Mouse (Mus musculus): ENCODE data around the gene 2310022B05Rik. TPM values are rescaled to one million over a fixed set of nuclear protein-coding genes. Genes with fewer than 3 reads are reported as not detected.
A peak's percentile ranks its signal among the peaks of the same experiment; 100 is the strongest.

The 2310022B05Rik gene
- polyA plus RNA-seq, 1 experiment, result 9.3 TPM

DNA sequence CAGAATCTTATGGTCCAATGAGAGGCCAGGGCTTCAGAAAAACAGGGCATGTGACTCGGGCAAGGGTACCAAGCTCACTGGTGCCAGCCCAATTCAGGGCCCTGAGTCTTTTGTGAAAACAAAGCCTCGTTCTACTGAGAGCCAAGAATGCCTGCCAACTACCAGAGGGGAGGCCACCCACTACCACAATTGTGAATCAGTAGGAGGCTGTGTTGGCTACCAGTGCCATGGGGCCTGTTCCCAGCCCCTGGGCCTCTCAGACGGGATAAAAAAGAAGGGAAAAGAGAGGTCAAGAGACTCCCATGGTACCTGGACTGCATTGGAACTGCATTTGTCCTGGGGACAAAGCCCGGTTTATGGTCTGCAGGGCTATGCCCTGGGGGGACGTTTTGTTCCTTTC is 41.9 kb downstream of the 2310022B05Rik start:
- no peak for TF ChIP-seq CTCF (IDR thresholded peaks at IDR 0.05; ENCODE audit: low read depth, low read length)
- no peak for TF ChIP-seq POLR2A (IDR thresholded peaks at IDR 0.05; ENCODE audit: borderline replicate concordance, low read depth, low read length)
- Histone ChIP-seq H3K4me1 (ENCODE audit: control insufficient read depth, insufficient read depth, low read length) (peaks cover 7% of the 10 kb centered on the region), H3K4me3 (ENCODE audit: insufficient read depth, low read length) (no peak overlapping the region), H3K27ac (ENCODE audit: insufficient read depth, low read depth, low read length) (no peak overlapping the region)

DNA sequence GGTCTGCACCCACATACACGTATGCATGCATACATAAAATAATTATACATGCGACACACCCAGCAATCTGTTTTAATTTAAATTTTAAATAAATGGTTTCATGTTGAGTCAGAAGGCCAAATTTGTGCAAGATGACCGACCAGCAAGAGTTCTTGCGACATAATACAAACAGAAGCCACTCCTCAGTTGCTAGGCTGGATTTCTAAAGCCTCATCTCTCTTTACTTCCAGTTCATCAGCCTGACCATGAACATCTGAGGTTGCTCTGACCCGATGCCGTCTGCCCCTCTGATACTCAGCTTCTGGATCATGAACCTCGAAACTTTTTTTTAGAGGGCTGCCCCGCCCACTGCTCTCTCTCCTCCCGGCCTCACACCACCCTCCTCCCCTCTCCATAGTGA is 44.9 kb downstream of the 2310022B05Rik start:
- Histone ChIP-seq H3K4me1 (ENCODE audit: control insufficient read depth, insufficient read depth, low read length) (peaks cover 7% of the 10 kb centered on the region), H3K27ac (ENCODE audit: insufficient read depth, low read depth, low read length) (0 out of 2 replicates have a peak overlapping the region, but pooled peaks have one; percentile 11), H3K4me3 (ENCODE audit: insufficient read depth, low read length) (no peak overlapping the region)
- TF ChIP-seq POLR2A (IDR thresholded peaks at IDR 0.05; ENCODE audit: borderline replicate concordance, low read depth, low read length) (no peak), CTCF (IDR thresholded peaks at IDR 0.05; ENCODE audit: low read depth, low read length) (no peak)

DNA sequence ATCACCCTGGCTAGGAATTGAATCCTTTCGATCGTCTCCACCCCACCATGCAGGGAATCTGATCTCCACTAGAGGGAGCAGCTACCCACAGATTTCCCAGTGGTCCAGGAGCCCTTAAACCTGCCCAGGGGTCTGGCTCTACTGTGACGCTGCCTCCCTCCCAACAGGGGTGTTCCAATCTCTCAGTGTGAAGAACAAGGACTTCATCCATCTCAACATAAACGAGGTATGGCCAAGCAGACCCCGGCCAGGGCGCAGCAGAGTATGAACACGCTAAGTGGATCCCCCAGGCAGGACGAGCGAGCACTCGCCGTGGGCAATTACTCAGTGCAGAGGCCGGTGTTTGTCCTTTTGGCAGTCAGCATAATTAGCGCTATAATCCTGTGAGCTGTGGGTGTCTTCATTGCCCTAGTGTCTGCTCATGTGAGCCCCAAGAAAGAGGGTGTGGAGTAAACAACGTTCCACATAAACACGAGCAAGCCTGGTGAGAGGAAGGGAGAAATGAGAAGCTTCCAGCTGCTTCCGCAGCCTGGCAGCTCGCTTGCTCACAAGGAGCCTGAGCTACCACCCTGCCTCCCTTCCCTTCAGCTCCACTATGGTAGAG is 45.8 kb downstream of the 2310022B05Rik start:
- Histone ChIP-seq H3K4me1 (ENCODE audit: control insufficient read depth, insufficient read depth, low read length) (peaks cover 7% of the 10 kb centered on the region), H3K27ac (ENCODE audit: insufficient read depth, low read depth, low read length) (no peak overlapping the region), H3K4me3 (ENCODE audit: insufficient read depth, low read length) (peak overlapping the region; percentile 38)
- peak; percentile 98 for TF ChIP-seq CTCF (IDR thresholded peaks at IDR 0.05; ENCODE audit: low read depth, low read length)
- no peak for TF ChIP-seq POLR2A (IDR thresholded peaks at IDR 0.05; ENCODE audit: borderline replicate concordance, low read depth, low read length)

DNA sequence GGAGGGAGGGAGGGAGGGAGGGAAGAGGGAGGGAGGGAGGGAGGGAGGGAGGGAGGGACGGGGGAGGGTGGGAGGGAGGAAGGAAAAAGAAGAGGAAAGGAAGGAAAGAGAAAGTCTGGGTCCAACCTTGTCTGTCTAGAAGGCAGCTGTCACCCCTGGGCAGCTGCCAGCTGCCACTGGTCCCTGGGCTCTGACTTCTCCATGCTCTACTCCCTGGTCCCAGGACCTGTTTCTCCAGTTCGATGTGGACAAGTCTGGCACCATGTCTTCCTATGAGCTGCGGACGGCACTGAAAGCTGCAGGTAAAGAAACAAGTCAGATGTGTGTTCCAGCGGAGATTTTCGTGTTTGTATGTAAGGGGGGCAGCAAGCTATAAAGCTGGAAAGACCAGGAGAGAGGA is 48.8 kb downstream of the 2310022B05Rik start:
- no peak for TF ChIP-seq POLR2A (IDR thresholded peaks at IDR 0.05; ENCODE audit: borderline replicate concordance, low read depth, low read length)
- no peak for TF ChIP-seq CTCF (IDR thresholded peaks at IDR 0.05; ENCODE audit: low read depth, low read length)
- Histone ChIP-seq H3K4me1 (ENCODE audit: control insufficient read depth, insufficient read depth, low read length) (peaks cover 7% of the 10 kb centered on the region), H3K4me3 (ENCODE audit: insufficient read depth, low read length) (no peak overlapping the region), H3K27ac (ENCODE audit: insufficient read depth, low read depth, low read length) (no peak overlapping the region)

DNA sequence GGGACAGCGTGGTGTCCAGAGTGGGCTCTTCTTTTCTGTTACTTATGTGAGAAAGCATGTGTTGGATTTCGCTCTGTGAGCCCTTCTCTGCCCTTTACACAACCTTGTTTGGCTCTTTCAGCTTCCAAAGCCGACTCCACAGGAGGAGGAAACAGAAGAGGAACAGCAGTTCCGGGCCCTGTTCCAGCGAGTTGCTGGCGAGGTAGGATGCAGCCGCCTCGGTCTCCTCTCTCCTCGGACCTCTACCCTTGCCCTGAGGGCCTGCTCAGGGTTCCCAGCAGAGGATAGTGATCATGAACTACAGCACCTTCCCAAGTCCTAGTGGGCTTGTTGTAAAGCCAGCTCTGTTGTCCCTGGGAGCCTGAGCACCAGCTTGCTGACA is 54.2 kb downstream of the 2310022B05Rik start:
- Histone ChIP-seq H3K27ac (ENCODE audit: insufficient read depth, low read depth, low read length) (no peak overlapping the region), H3K4me3 (ENCODE audit: insufficient read depth, low read length) (no peak overlapping the region), H3K4me1 (ENCODE audit: control insufficient read depth, insufficient read depth, low read length) (no peaks in the 10 kb centered on the region)
- TF ChIP-seq CTCF (IDR thresholded peaks at IDR 0.05; ENCODE audit: low read depth, low read length) (no peak), POLR2A (IDR thresholded peaks at IDR 0.05; ENCODE audit: borderline replicate concordance, low read depth, low read length) (no peak)

DNA sequence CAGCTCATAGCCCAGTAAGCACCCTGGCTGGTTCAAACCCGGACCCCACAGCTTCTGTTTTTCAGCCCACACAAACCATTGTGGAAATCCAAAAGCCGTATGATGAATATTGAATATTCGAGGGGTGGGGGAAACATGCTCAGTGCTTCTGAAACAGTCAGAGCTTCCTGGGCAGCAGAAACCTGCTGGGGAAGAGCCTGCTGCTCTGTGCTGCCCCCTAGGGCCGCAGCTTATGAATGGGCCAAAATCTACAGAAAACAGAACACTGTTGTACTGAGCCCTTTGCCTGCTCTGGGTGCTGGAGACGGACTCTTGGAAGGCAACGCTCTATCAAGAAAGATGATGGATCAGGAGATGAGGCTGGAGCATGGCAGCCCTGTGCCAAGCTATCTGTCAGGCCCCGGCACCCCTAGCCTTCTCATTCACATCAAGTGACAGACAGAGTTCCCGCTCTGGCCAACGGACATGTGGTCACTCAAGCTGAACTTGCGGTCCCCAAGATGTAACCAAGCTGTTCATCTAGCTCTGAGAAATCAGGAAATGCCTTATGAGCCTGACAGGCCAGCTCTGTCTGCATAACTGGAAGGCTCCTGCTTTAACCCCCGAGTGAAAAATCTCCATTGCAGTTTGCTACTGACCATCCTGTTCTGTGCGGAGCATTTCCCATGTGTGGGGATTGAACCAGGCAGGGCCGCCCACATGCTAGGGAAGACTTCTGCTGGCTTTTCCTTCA is 54.8 kb downstream of the 2310022B05Rik start:
- no peaks in the 10 kb centered on the region for H3K4me1 ChIP-seq (ENCODE audit: control insufficient read depth, insufficient read depth, low read length)
- no peak overlapping the region for H3K4me3 ChIP-seq (ENCODE audit: insufficient read depth, low read length)
- no peak for TF ChIP-seq POLR2A (IDR thresholded peaks at IDR 0.05; ENCODE audit: borderline replicate concordance, low read depth, low read length)
- TF ChIP-seq CTCF (IDR thresholded peaks at IDR 0.05; ENCODE audit: low read depth, low read length), result peak; percentile 57; the same call in 1 of the 2 replicates
- H3K27ac ChIP-seq (ENCODE audit: insufficient read depth, low read depth, low read length), result no peak overlapping the region

DNA sequence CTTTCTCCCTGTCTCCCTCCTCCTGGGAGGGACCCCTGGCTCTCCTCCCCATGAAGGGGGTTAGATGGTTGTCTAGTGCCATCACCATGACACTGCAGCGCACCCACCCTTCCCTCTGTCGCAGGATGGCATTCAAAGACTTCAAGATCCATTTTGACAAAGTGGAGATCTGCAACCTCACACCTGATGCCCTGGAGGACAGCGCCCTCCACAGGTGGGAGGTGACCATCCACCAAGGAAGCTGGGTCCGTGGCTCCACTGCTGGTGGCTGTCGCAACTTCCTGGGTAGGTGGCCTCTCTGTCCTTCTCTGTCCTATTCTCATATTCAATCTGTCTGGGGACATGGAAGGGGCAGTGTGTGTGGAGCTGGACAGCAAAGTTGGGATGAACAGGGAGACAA is 59.1 kb downstream of the 2310022B05Rik start:
- TF ChIP-seq POLR2A (IDR thresholded peaks at IDR 0.05; ENCODE audit: borderline replicate concordance, low read depth, low read length) (no peak), CTCF (IDR thresholded peaks at IDR 0.05; ENCODE audit: low read depth, low read length) (no peak)
- Histone ChIP-seq H3K4me1 (ENCODE audit: control insufficient read depth, insufficient read depth, low read length) (no peaks in the 10 kb centered on the region), H3K27ac (ENCODE audit: insufficient read depth, low read depth, low read length) (no peak overlapping the region), H3K4me3 (ENCODE audit: insufficient read depth, low read length) (no peak overlapping the region)

DNA sequence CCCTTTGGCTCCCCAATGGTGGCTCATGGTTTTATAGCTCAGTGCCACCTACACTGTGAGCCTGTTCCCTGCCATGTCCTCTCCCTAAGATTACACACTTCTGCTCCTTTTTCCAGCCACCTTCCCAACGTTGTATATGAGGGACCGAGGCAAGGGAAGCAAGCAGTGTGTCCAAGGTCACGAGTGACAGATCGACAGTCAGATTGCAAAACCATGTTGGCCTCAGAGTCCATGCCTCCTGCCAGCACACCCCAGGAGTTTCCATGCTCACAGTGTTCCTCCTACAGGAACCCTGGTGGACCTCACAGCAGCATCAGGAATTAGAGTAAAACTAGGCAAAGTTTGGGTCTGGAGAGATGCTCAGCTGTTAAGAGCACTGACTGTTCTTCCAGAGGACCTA is 73.8 kb downstream of the 2310022B05Rik start:
- no peak overlapping the region for H3K27ac ChIP-seq (ENCODE audit: insufficient read depth, low read depth, low read length)
- TF ChIP-seq CTCF (IDR thresholded peaks at IDR 0.05; ENCODE audit: low read depth, low read length) (no peak), POLR2A (IDR thresholded peaks at IDR 0.05; ENCODE audit: borderline replicate concordance, low read depth, low read length) (no peak)
- H3K4me1 ChIP-seq (ENCODE audit: control insufficient read depth, insufficient read depth, low read length), result peaks cover 8% of the 10 kb centered on the region
- no peak overlapping the region for H3K4me3 ChIP-seq (ENCODE audit: insufficient read depth, low read length)

DNA sequence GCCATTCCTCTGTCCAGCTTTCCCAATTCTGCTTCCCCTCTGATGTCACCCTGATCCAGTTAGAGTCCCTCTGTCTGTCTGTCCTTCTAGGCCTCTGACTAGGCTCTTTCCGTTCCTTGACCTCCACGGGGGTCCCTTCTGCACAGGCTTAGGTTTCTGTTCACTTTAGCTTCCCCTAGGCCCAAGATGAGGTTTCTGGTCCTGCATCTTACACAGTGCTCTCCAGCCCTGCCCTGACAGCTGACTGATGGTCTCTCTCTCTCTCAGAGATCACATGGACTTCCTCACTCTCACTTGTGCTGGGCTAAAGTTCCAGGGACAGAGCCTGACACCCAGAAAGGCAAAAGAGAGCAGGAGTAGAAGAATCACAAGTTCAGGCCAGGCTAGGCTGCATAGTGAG is 76.6 kb downstream of the 2310022B05Rik start:
- no peak for TF ChIP-seq POLR2A (IDR thresholded peaks at IDR 0.05; ENCODE audit: borderline replicate concordance, low read depth, low read length)
- TF ChIP-seq CTCF (IDR thresholded peaks at IDR 0.05; ENCODE audit: low read depth, low read length), result no peak
- Histone ChIP-seq H3K4me1 (ENCODE audit: control insufficient read depth, insufficient read depth, low read length) (peaks cover 8% of the 10 kb centered on the region), H3K4me3 (ENCODE audit: insufficient read depth, low read length) (no peak overlapping the region), H3K27ac (ENCODE audit: insufficient read depth, low read depth, low read length) (no peak overlapping the region)

Other genes starting within 250 kb of the 2310022B05Rik start
- not detected in 2 replicates for gene Pgbd5, start 223.7 kb downstream of the 2310022B05Rik start, polyA plus RNA-seq (2012; ENCODE audit: insufficient read depth, insufficient read length, missing spikeins)
- gene Cog2, start 142.6 kb downstream of the 2310022B05Rik start, polyA plus RNA-seq (2012; ENCODE audit: insufficient read depth, insufficient read length, missing spikeins), result 19.4 and 23.7 TPM in 2 replicates
- gene Agt, start 93.7 kb downstream of the 2310022B05Rik start, polyA plus RNA-seq (2012; ENCODE audit: insufficient read depth, insufficient read length, missing spikeins), result not detected in 2 replicates
- not detected in 2 replicates for gene Capn9, start 87.3 kb downstream of the 2310022B05Rik start, polyA plus RNA-seq (2012; ENCODE audit: insufficient read depth, insufficient read length, missing spikeins)
- gene Ttc13, start 58.6 kb upstream of the 2310022B05Rik start, polyA plus RNA-seq (2012; ENCODE audit: insufficient read depth, insufficient read length, missing spikeins), result 30.6 and 33.5 TPM in 2 replicates
- gene Arv1, start 58.8 kb upstream of the 2310022B05Rik start, polyA plus RNA-seq (2012; ENCODE audit: insufficient read depth, insufficient read length, missing spikeins), result 3.9 and 4.5 TPM in 2 replicates
- gene Fam89a, start 88.5 kb upstream of the 2310022B05Rik start, polyA plus RNA-seq (2012; ENCODE audit: insufficient read depth, insufficient read length, missing spikeins), result not detected in 2 replicates
- 0.09 TPM in 1 of 2 replicates, not detected in the other for gene Trim67, start 129.7 kb upstream of the 2310022B05Rik start, polyA plus RNA-seq (2012; ENCODE audit: insufficient read depth, insufficient read length, missing spikeins)
- 33.4 and 34.6 TPM in 2 replicates for gene Gnpat, start 199.7 kb upstream of the 2310022B05Rik start, polyA plus RNA-seq (2012; ENCODE audit: insufficient read depth, insufficient read length, missing spikeins)
- 12.8 and 16.6 TPM in 2 replicates for gene 2810004N23Rik, start 199.8 kb upstream of the 2310022B05Rik start, polyA plus RNA-seq (2012; ENCODE audit: insufficient read depth, insufficient read length, missing spikeins)
- 11.8 and 12.4 TPM in 2 replicates for gene Exoc8, start 234.3 kb upstream of the 2310022B05Rik start, polyA plus RNA-seq (2012; ENCODE audit: insufficient read depth, insufficient read length, missing spikeins)
- gene Sprtn, start 234.5 kb upstream of the 2310022B05Rik start, polyA plus RNA-seq (2012; ENCODE audit: insufficient read depth, insufficient read length, missing spikeins), result 14.1 and 14.5 TPM in 2 replicates